Mouse (Mus musculus) forebrain, embryonic 12.5 days (tissue): ENCODE measurements around the gene Slc4a1. TPM values are rescaled to one million over a fixed set of nuclear protein-coding genes. Genes with fewer than 3 reads are reported as not detected.

Experiments
- ATAC-seq: fragments of 200-750 bp; cut with Nextera tagmentation; 2 replicates; pipeline ENCODE4 v1.8.0; 2017; ENCODE audit warnings: moderate TSS enrichment; ENCODE audit not compliant: low FRiP score
- H3K27ac ChIP-seq: fragments of 300-500 bp; sonication (generic); 2 replicates; pipeline ENCODE4 v1.5.1; 2016; ENCODE audit warnings: mild to moderate bottlenecking
- H3K27me3 ChIP-seq: fragments of 300-500 bp; sonication (generic); 2 replicates; pipeline ENCODE4 v1.6.1; 2016; ENCODE audit warnings: mild to moderate bottlenecking
- H3K36me3 ChIP-seq: fragments of 300-500 bp; sonication (generic); replicated peaks from 2 replicates; pipeline ENCODE4 v1.6.1; 2016; ENCODE audit warnings: mild to moderate bottlenecking
- H3K4me1 ChIP-seq: fragments of 300-500 bp; sonication (generic); 2 replicates; pipeline ENCODE4 v1.6.1; 2016
- H3K4me2 ChIP-seq: fragments of 300-500 bp; sonication (generic); 2 replicates; pipeline ENCODE4 v1.6.1; 2016; ENCODE audit warnings: mild to moderate bottlenecking, moderate library complexity
- H3K4me3 ChIP-seq: fragments of 300-500 bp; sonication (generic); replicated peaks from 2 replicates; pipeline ENCODE4 v1.5.1; 2016; ENCODE audit warnings: mild to moderate bottlenecking
- H3K9ac ChIP-seq: fragments of 300-500 bp; sonication (generic); 2 replicates; pipeline ENCODE4 v1.6.1; 2016; ENCODE audit warnings: mild to moderate bottlenecking
- H3K9me3 ChIP-seq: fragments of 300-500 bp; sonication (generic); 2 replicates; pipeline ENCODE4 v1.6.1; 2016
- WGBS: fragments of 180-500 bp; shearing (Covaris S2); methylation state at CpG from one replicate; pipeline ENCODE4 v1.1.7; 2016; 5-methylcytosine and 5-hydroxymethylcytosine counted together
- polyA plus RNA-seq: library from polyadenylated mRNA; unstranded; fragments of >200 nt; fragmentation: Nextera tagmentation; extraction: Ambion mirVana; gene quantifications from 2 replicates; pipeline ENCODE4 v1.2.1, GENCODE M21; 2016

The Slc4a1 gene
- polyA plus RNA-seq, 1 experiment from 2014 or later, result 25.7 TPM

DNA sequence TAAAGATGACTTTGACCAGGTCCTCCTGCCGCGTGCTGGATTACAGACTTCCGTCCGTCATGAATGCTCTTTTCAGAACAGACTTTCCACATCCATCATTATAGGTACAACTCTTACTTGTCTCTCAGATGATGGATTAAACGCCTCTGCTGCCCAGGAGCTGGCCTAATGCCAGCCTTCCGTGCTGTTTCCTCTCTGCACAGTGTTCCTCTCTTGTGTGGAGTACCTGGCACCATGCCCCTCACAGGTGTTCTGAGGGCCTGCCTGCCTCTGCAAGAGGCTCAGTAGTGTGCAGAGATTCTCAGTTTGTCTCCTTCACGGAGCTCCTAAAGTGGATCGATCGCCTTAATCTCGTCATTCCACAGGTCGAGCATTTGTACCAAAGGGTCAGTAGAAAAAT is 26.8 kb downstream of the Slc4a1 start:
- 0 out of 2 replicates have a peak, but pooled peaks cover 3% of the 10 kb centered on the region for H3K27me3 ChIP-seq
- 80% methylated on average over 11 of the region's 11 CpGs for WGBS
- H3K27ac ChIP-seq, result no peak overlapping the region
- H3K9ac ChIP-seq, result no peak overlapping the region
- H3K4me2 ChIP-seq, result no peak overlapping the region
- H3K4me1 ChIP-seq, result peaks cover 6% of the 10 kb centered on the region
- H3K36me3 ChIP-seq, result no peaks in the 10 kb centered on the region
- H3K4me3 ChIP-seq, result no peak overlapping the region
- no peak for ATAC-seq
- H3K9me3 ChIP-seq, result no peaks in the 10 kb centered on the region

DNA sequence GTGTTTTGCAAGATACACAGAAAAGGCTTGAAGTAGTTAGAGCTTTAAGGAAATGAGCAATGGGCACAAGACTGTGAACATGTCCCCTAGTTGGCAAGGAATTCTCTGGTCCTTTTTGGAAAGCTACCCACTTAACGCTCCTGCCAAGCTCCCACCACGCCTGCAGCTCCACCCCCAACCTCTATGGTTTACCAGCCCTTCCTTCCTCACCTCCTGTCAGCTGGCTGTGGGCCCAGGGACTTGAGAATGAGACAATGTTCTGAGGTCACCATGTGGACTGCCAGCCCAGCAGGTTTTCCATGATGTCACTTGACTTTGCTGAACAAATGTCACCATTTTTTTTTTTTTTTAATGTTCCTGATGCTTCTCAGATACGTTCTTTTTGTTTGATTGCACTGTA is 27.4 kb downstream of the Slc4a1 start:
- Histone ChIP-seq H3K27me3 (0 out of 2 replicates have a peak, but pooled peaks cover 3% of the 10 kb centered on the region), H3K9ac (no peak overlapping the region), H3K9me3 (no peaks in the 10 kb centered on the region), H3K27ac (no peak overlapping the region), H3K4me1 (peaks cover 6% of the 10 kb centered on the region), H3K36me3 (no peaks in the 10 kb centered on the region), H3K4me2 (no peak overlapping the region), H3K4me3 (no peak overlapping the region)
- 58% methylated on average over 3 of the region's 3 CpGs for WGBS
- ATAC-seq, result no peak

DNA sequence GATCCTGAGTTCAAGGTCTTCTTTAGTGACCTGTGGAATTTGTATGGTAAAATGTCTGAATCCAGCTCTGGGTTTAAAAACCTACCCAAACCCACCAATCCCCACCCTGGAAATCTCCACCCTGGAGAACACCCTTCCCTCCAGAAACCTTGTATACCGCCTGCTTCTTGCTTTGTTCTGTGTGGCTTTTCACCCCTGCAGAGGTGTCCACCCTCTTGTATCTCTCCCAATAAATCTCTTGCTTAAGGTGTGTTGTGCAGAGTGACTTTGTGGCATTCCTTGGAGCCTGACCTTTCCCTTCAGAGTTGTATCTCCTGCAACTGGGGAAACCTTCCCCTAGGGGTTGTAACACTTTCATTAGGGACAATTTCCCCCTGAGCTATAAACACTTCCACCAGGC is 28.1 kb downstream of the Slc4a1 start:
- no peaks in the 10 kb centered on the region for H3K36me3 ChIP-seq
- 0 out of 2 replicates have a peak, but pooled peaks cover 3% of the 10 kb centered on the region for H3K27me3 ChIP-seq
- ATAC-seq, result no peak
- H3K27ac ChIP-seq, result no peak overlapping the region
- H3K9ac ChIP-seq, result no peak overlapping the region
- no peak overlapping the region for H3K4me3 ChIP-seq
- no peak overlapping the region for H3K4me2 ChIP-seq
- peaks cover 6% of the 10 kb centered on the region for H3K4me1 ChIP-seq
- WGBS, result 75% methylated on average over 1 of the region's 1 CpGs
- no peaks in the 10 kb centered on the region for H3K9me3 ChIP-seq

DNA sequence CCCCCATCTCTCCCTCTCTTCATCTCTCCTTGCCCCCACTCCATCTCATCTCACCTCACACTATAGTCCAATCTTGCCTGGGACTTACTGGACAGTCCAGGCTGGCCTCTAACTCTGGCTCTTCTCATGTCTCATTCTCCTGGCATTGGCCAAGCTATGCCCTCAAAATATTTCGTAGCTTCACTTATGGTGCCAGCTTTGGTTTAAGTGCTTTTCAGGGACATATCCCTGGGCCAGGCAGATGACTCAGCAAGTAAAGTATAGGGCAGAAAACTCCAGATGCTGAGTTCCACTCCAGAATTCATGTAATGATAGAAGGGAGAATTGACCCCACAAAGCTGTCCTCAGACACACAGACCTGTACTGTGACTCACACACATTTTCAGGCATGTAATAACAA is 29.8 kb downstream of the Slc4a1 start:
- Histone ChIP-seq H3K4me3 (no peak overlapping the region), H3K9me3 (no peaks in the 10 kb centered on the region), H3K4me1 (peaks cover 6% of the 10 kb centered on the region; the same call in 1 of the 2 replicates), H3K9ac (no peak overlapping the region), H3K4me2 (no peak overlapping the region), H3K27me3 (0 out of 2 replicates have a peak, but pooled peaks cover 3% of the 10 kb centered on the region), H3K27ac (no peak overlapping the region), H3K36me3 (no peaks in the 10 kb centered on the region)
- ATAC-seq, result no peak
- WGBS, result 75% methylated on average over 1 of the region's 1 CpGs

DNA sequence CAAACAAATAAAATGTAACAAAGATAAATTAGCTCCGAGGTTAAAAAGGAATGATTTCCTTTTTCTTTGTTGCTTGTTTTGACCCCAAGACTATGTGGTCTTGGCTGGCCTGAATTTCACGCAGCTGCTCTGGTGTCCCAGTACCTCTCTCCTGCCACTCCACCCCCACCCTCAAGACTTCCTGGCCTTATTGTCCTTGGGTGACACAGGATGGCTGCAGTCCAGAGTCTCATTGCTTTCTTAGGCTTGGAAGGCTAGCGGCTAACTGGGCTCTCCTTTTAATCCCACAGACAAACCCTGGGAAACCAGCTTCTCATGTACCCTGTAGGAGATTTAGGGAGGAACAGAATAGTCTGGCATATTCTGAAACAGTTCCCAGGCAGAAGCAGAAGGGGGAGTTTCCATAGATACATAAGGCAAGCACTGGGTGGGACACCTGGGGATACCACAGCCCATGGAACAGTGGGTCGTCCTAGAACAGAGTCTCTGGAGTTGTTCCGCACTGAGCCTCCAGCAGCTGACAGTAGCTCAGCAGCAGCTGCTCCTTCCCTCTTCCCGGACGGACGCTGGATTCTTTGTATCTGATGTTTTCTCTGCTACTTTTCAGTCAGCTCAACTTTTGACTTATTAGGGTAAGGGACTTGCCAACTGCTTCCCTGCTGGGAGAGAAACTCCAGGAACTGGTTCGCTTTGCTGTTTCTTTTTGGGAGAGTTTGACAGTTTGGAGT is 30.9 kb downstream of the Slc4a1 start:
- H3K4me3 ChIP-seq, result no peak overlapping the region
- WGBS, result 38% methylated on average over 9 of the region's 9 CpGs
- no peak for ATAC-seq
- H3K9me3 ChIP-seq, result no peaks in the 10 kb centered on the region
- no peak overlapping the region for H3K4me2 ChIP-seq
- H3K27ac ChIP-seq, result no peak overlapping the region
- 0 out of 2 replicates have a peak, but pooled peaks cover 3% of the 10 kb centered on the region for H3K27me3 ChIP-seq
- H3K9ac ChIP-seq, result no peak overlapping the region
- H3K4me1 ChIP-seq, result peaks cover 6% of the 10 kb centered on the region; the same call in 1 of the 2 replicates
- no peaks in the 10 kb centered on the region for H3K36me3 ChIP-seq

DNA sequence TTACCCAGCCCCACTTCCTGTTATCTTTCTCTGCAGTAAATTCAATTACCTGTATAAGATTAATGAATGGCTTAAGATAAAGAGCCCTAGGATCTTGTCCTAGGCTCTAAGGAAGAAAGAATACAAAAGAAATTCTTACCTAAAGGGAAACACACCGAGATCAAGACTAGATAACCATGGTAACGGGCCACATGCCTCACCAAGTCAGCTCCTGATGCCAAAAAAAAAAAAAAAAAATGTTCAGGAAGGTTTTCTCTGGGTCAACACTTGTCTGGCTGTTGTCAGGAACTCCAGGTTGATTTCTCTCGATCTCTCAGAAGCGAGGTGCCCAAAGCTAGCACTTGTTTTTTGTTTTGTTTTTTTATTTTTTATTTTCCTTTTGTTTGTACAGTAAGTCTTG is 32.0 kb downstream of the Slc4a1 start:
- ATAC-seq, result no peak
- H3K4me1 ChIP-seq, result peaks cover 6% of the 10 kb centered on the region; the same call in 1 of the 2 replicates
- H3K9me3 ChIP-seq, result no peaks in the 10 kb centered on the region
- no peak overlapping the region for H3K9ac ChIP-seq
- H3K36me3 ChIP-seq, result no peaks in the 10 kb centered on the region
- no peak overlapping the region for H3K27ac ChIP-seq
- H3K4me3 ChIP-seq, result no peak overlapping the region
- 0 out of 2 replicates have a peak, but pooled peaks cover 3% of the 10 kb centered on the region for H3K27me3 ChIP-seq
- H3K4me2 ChIP-seq, result no peak overlapping the region
- WGBS, result 66% methylated on average over 4 of the region's 4 CpGs

DNA sequence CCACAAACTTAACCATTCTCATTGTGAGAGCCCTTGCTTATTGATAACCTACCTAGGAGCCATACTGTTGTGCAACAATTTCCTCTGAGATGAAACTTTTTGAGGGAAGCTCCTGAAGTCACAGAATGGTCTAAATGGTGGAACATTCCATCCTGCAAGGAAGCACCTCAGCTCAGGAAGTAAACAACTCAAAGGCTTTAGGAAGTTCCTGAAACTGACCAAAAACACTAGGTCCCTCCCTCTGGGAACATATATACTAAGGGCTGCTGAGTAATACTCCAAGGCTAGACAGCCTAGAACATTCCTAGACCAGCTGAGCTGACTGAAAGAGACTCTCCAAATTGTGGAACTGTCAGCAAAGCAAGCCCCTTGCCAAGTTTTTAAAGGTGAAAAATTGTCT is 32.9 kb downstream of the Slc4a1 start:
- H3K9me3 ChIP-seq, result no peaks in the 10 kb centered on the region
- no peak overlapping the region for H3K27ac ChIP-seq
- H3K4me3 ChIP-seq, result no peak overlapping the region
- ATAC-seq, result no peak
- H3K4me2 ChIP-seq, result no peak overlapping the region
- no peak overlapping the region for H3K9ac ChIP-seq
- peaks cover 6% of the 10 kb centered on the region; the same call in 1 of the 2 replicates for H3K4me1 ChIP-seq
- H3K36me3 ChIP-seq, result no peaks in the 10 kb centered on the region
- H3K27me3 ChIP-seq, result 0 out of 2 replicates have a peak, but pooled peaks cover 3% of the 10 kb centered on the region

DNA sequence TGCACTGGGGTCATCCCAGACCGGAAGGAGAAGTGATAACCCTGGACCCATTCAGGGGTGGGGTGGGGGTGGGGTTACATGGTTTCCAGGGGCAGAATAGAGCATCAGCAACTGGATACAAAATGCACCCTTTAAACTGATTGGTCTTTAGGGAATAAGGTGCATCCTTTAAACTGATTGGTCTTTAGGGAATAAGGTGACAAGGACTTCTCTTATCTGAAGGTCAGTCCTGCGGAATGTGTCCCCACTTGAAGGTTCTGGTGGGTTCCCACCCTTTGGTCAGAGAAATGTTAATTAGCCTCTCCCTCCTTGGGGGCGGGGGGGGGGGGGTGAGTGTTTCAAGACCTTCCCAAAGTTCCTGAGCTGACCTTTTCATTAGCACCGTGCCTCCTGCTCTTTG is 34.2 kb downstream of the Slc4a1 start:
- H3K9ac ChIP-seq, result no peak overlapping the region
- no peaks in the 10 kb centered on the region for H3K27me3 ChIP-seq
- H3K4me2 ChIP-seq, result no peak overlapping the region
- H3K9me3 ChIP-seq, result no peaks in the 10 kb centered on the region
- 66% methylated on average over 4 of the region's 4 CpGs for WGBS
- no peak overlapping the region for H3K4me3 ChIP-seq
- H3K4me1 ChIP-seq, result peaks cover 6% of the 10 kb centered on the region; the same call in 1 of the 2 replicates
- ATAC-seq, result no peak
- H3K36me3 ChIP-seq, result no peaks in the 10 kb centered on the region
- H3K27ac ChIP-seq, result no peak overlapping the region

DNA sequence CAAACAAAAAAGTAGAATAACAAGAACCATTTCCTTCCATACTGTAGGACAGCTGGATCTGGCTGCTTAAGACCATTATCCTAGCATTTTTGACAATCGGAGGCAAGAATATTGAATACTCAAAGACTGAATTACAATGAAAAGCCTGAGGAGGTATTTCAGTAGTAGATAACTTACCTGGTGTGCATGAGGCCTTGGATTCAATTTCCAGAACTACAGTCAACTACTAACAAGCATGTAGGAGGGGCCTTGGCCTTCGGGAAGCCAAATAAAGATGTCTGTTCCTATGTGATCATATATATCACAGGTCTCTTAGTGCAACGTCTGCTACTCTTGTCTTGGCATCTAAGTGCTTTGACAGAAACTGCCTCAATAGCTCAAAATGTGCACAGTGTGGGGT is 36.0 kb downstream of the Slc4a1 start:
- H3K9me3 ChIP-seq, result no peaks in the 10 kb centered on the region
- H3K4me2 ChIP-seq, result no peak overlapping the region
- H3K9ac ChIP-seq, result no peak overlapping the region
- 86% methylated on average over 3 of the region's 3 CpGs for WGBS
- H3K36me3 ChIP-seq, result no peaks in the 10 kb centered on the region
- no peak overlapping the region for H3K4me3 ChIP-seq
- ATAC-seq, result no peak
- no peaks in the 10 kb centered on the region for H3K27me3 ChIP-seq
- 0 out of 2 replicates have a peak, but pooled peaks cover 2% of the 10 kb centered on the region for H3K4me1 ChIP-seq
- no peak overlapping the region for H3K27ac ChIP-seq

DNA sequence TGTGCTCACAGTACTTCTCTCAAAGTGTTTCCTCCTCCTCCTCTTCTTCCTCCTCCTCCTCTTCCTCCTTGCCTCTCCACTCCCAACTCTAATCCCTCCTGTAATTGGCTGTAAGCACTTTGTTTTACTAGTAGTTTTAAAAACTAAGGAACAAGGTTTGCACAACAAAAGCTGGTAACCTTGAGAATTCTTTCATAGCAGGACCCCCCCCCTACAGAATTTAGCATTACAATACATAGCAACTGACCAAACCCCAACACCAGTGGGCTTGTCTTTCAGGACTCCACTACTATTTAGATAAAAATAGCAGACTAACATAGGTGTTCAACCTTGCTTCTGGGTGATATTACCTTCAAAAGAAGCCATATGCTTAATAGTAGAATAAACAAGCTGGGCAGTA is 36.5 kb downstream of the Slc4a1 start:
- H3K9me3 ChIP-seq, result no peaks in the 10 kb centered on the region
- H3K4me3 ChIP-seq, result no peak overlapping the region
- H3K27me3 ChIP-seq, result no peaks in the 10 kb centered on the region
- ATAC-seq, result no peak
- H3K4me2 ChIP-seq, result no peak overlapping the region
- no peaks in the 10 kb centered on the region for H3K36me3 ChIP-seq
- H3K4me1 ChIP-seq, result no peaks in the 10 kb centered on the region
- no peak overlapping the region for H3K27ac ChIP-seq
- no peak overlapping the region for H3K9ac ChIP-seq

DNA sequence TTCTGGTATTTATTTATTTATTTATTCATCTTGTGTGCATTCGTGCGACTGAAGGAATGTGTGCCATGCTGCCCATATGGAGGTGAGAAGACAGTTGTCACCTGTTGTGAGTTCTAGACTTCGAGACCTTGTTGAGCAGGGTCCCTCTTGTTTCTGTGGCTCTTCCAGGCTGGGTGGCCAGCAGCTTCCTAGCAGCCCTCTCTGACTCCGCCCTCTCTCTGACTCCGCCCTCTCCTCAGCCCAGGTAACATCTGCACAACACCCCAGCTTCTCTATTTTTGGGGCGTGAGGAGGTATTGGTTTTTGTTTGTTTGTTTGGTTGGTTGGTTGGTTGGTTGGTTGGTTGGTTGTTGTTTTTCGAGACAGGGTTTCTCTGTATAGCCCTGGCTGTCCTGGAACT is 38.2 kb downstream of the Slc4a1 start:
- no peaks in the 10 kb centered on the region for H3K4me1 ChIP-seq
- H3K9me3 ChIP-seq, result no peaks in the 10 kb centered on the region
- ATAC-seq, result no peak
- H3K27me3 ChIP-seq, result no peaks in the 10 kb centered on the region
- no peak overlapping the region for H3K4me3 ChIP-seq
- no peak overlapping the region for H3K27ac ChIP-seq
- WGBS, result 91% methylated on average over 7 of the region's 7 CpGs
- no peaks in the 10 kb centered on the region for H3K36me3 ChIP-seq
- no peak overlapping the region for H3K9ac ChIP-seq
- no peak overlapping the region for H3K4me2 ChIP-seq

DNA sequence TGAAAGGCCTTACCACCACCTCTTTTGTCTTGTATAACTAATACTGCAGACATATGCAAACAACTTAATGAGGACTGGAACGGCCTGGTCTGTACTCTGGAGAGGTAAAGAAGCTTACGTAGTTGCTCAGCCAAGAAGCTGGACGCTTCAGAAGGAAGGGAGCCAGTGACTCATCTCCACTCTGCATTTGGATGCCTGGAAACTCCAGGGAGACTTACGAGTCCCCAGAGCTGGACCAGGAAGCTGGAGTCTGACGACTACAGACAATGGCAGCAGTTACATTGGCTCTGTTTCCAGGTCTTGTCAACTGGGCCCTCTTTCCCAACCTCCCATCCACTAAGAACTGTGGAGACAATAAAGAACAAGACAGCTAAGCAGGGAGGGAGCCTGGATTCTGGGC is 38.8 kb downstream of the Slc4a1 start:
- ATAC-seq, result no peak
- Histone ChIP-seq H3K4me1 (no peaks in the 10 kb centered on the region), H3K4me3 (no peak overlapping the region), H3K9ac (no peak overlapping the region), H3K27ac (no peak overlapping the region), H3K27me3 (peaks cover 1% of the 10 kb centered on the region; the same call in 1 of the 2 replicates), H3K9me3 (no peaks in the 10 kb centered on the region), H3K36me3 (no peaks in the 10 kb centered on the region), H3K4me2 (no peak overlapping the region)
- 75% methylated on average over 5 of the region's 5 CpGs for WGBS

DNA sequence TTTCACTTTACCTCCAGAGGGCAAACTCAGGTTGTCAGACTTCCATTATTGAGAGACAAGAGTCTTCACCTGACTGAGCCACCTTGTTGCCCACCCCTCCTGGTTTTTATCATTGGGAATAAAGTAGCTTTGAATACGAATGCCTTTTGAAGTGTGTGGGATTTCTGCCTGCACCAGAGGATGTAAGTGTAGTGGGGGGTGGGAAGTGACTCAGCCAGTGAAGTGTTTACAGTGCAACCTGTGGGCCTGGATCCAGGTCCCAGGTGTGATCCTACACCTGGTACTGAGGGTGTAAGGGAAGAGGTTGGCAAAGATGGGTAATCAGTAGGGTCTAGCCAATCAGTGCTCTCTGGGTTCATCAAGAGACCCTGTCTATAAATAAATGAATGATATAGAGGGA is 42.5 kb downstream of the Slc4a1 start:
- H3K4me3 ChIP-seq, result no peak overlapping the region
- no peak overlapping the region for H3K27ac ChIP-seq
- no peaks in the 10 kb centered on the region for H3K9me3 ChIP-seq
- H3K27me3 ChIP-seq, result peaks cover 4% of the 10 kb centered on the region; the same call in 1 of the 2 replicates
- ATAC-seq, result no peak
- peaks cover 10% of the 10 kb centered on the region for H3K4me1 ChIP-seq
- H3K4me2 ChIP-seq, result no peak overlapping the region
- 82% methylated on average over 1 of the region's 1 CpGs for WGBS
- H3K36me3 ChIP-seq, result no peaks in the 10 kb centered on the region
- no peak overlapping the region for H3K9ac ChIP-seq
